Mouse (Mus musculus) erythroblast, embryonic 14.5 days (primary cell): ENCODE measurements around the gene Myh10.

Experiments used
- GATA1 ChIP-seq: IDR thresholded peaks from 2 replicates; pipeline ENCODE4 v1.6.1; 2012; ENCODE audit warnings: low read length, inconsistent platforms, mixed read lengths
- TAL1 ChIP-seq: IDR thresholded peaks from 3 replicates; pipeline ENCODE4 v1.6.1; 2012; ENCODE audit warnings: low read length, inconsistent platforms, mixed read lengths

GRCm38 (mm10) chr11:68704258-68704657, 12.9 kb downstream of the Myh10 start:
- no peak for TF ChIP-seq GATA1
- no peak for TF ChIP-seq TAL1
